Mouse (Mus musculus) heart, embryonic 15.5 days (tissue): Measurements from ENCODE around the gene Tmem232. TPM values are rescaled to one million over a fixed set of nuclear protein-coding genes. Genes with fewer than 3 reads are reported as not detected.

ENCODE experiments used
- ATAC-seq: fragments of 200-750 bp; cut with Nextera tagmentation; replicated peaks from 2 replicates; pipeline ENCODE4 v1.8.0; 2017; ENCODE audit warnings: low read depth, moderate TSS enrichment; ENCODE audit not compliant: insufficient number of reproducible peaks, insufficient read depth, low FRiP score
- H3K27ac ChIP-seq: fragments of 300-500 bp; sonication (generic); 2 replicates; pipeline ENCODE4 v1.5.1; 2015; ENCODE audit warnings: mild to moderate bottlenecking, inconsistent platforms
- H3K27me3 ChIP-seq: fragments of 300-500 bp; sonication (generic); 2 replicates; pipeline ENCODE4 v1.6.1; 2015; ENCODE audit warnings: inconsistent platforms
- H3K36me3 ChIP-seq: fragments of 300-500 bp; sonication (generic); 2 replicates; pipeline ENCODE4 v1.6.1; 2015; ENCODE audit warnings: mild to moderate bottlenecking, inconsistent platforms
- H3K4me1 ChIP-seq: fragments of 300-500 bp; sonication (generic); replicated peaks from 2 replicates; pipeline ENCODE4 v1.6.1; 2015; ENCODE audit warnings: inconsistent platforms
- H3K4me2 ChIP-seq: fragments of 300-500 bp; sonication (generic); 2 replicates; pipeline ENCODE4 v1.6.1; 2015; ENCODE audit warnings: inconsistent platforms, mild to moderate bottlenecking, moderate library complexity
- H3K4me3 ChIP-seq: fragments of 300-500 bp; sonication (generic); 2 replicates; pipeline ENCODE4 v1.5.1; 2015; ENCODE audit warnings: mild to moderate bottlenecking, inconsistent platforms
- H3K9ac ChIP-seq: fragments of 300-500 bp; sonication (generic); 2 replicates; pipeline ENCODE4 v1.6.1; 2015; ENCODE audit warnings: mild to moderate bottlenecking, inconsistent platforms
- H3K9me3 ChIP-seq: fragments of 300-500 bp; sonication (generic); replicated peaks from 2 replicates; pipeline ENCODE4 v1.6.1; 2016; ENCODE audit warnings: inconsistent platforms
- WGBS: fragments of 180-500 bp; shearing (Covaris S2); methylation state at CpG from one replicate; pipeline ENCODE4 v1.1.7; 2015; ENCODE audit warnings: mixed read lengths; 5-methylcytosine and 5-hydroxymethylcytosine counted together
- polyA plus RNA-seq: library from polyadenylated mRNA; unstranded; fragments of >200 nt; fragmentation: Nextera tagmentation; extraction: Ambion mirVana; gene quantifications from 2 replicates; pipeline ENCODE4 v1.2.1, GENCODE M21; 2015

Tmem232 gene
- polyA plus RNA-seq, 1 experiment from 2014 or later: not detected

- Histone ChIP-seq H3K4me1 (no peaks in the 10 kb centered on the region), H3K9me3 (no peaks in the 10 kb centered on the region), H3K27ac (no peak overlapping the region), H3K4me2 (no peak overlapping the region), H3K9ac (no peak overlapping the region), H3K27me3 (no peaks in the 10 kb centered on the region), H3K36me3 (no peaks in the 10 kb centered on the region), H3K4me3 (no peak overlapping the region)
- 67% methylated on average over 3 of the region's 3 CpGs for WGBS
- no peak for ATAC-seq
These were observed 174.9 kb downstream of the Tmem232 start for GRCm38 (mm10) chr17:65365535-65366254.

- ATAC-seq: no peak
These were observed 188.7 kb downstream of the Tmem232 start for GRCm38 (mm10) chr17:65351836-65352235.

GRCm38 (mm10) chr17:65340016-65340415 lies 200.6 kb downstream of the Tmem232 start:
- H3K36me3 ChIP-seq: no peaks in the 10 kb centered on the region
- H3K27me3 ChIP-seq: no peaks in the 10 kb centered on the region
- no peak overlapping the region for H3K4me2 ChIP-seq
- H3K4me3 ChIP-seq: no peak overlapping the region
- no peak for ATAC-seq
- no peaks in the 10 kb centered on the region for H3K4me1 ChIP-seq
- no peaks in the 10 kb centered on the region for H3K9me3 ChIP-seq
- no peak overlapping the region for H3K27ac ChIP-seq
- WGBS: 61% methylated on average over 4 of the region's 4 CpGs
- H3K9ac ChIP-seq: no peak overlapping the region

More at GRCm38 (mm10) chr17:65351836-65352235, 188.7 kb downstream of the Tmem232 start:
- Histone ChIP-seq H3K4me3 (no peak overlapping the region), H3K9ac (no peak overlapping the region), H3K27me3 (no peaks in the 10 kb centered on the region), H3K4me1 (no peaks in the 10 kb centered on the region), H3K27ac (no peak overlapping the region), H3K9me3 (no peaks in the 10 kb centered on the region), H3K36me3 (no peaks in the 10 kb centered on the region), H3K4me2 (no peak overlapping the region)
- 80% methylated on average over 8 of the region's 8 CpGs for WGBS

- H3K9ac ChIP-seq: no peak overlapping the region
- no peaks in the 10 kb centered on the region for H3K36me3 ChIP-seq
- WGBS: 84% methylated on average over 8 of the region's 8 CpGs
- no peaks in the 10 kb centered on the region for H3K4me1 ChIP-seq
- H3K27ac ChIP-seq: no peak overlapping the region
- no peaks in the 10 kb centered on the region for H3K27me3 ChIP-seq
- no peaks in the 10 kb centered on the region for H3K9me3 ChIP-seq
- H3K4me2 ChIP-seq: no peak overlapping the region
- no peak overlapping the region for H3K4me3 ChIP-seq
- no peak for ATAC-seq
These were observed 209.8 kb downstream of the Tmem232 start for GRCm38 (mm10) chr17:65330759-65331158.

- WGBS: 14% methylated on average over 2 of the region's 2 CpGs
- H3K27ac ChIP-seq: no peak overlapping the region
- H3K4me2 ChIP-seq: no peak overlapping the region
- no peaks in the 10 kb centered on the region for H3K27me3 ChIP-seq
- ATAC-seq: no peak
- no peaks in the 10 kb centered on the region for H3K36me3 ChIP-seq
- H3K4me1 ChIP-seq: no peaks in the 10 kb centered on the region
- no peaks in the 10 kb centered on the region for H3K9me3 ChIP-seq
- H3K9ac ChIP-seq: no peak overlapping the region
- no peak overlapping the region for H3K4me3 ChIP-seq
These were observed 215.3 kb downstream of the Tmem232 start for GRCm38 (mm10) chr17:65325249-65325648.

GRCm38 (mm10) chr17:65320623-65321022 lies 220.0 kb downstream of the Tmem232 start:
- H3K4me2 ChIP-seq: no peak overlapping the region
- no peak for ATAC-seq
- H3K9ac ChIP-seq: no peak overlapping the region
- 88% methylated on average over 6 of the region's 6 CpGs for WGBS
- no peak overlapping the region for H3K4me3 ChIP-seq
- no peaks in the 10 kb centered on the region for H3K4me1 ChIP-seq
- no peaks in the 10 kb centered on the region for H3K9me3 ChIP-seq
- H3K27me3 ChIP-seq: no peaks in the 10 kb centered on the region
- no peak overlapping the region for H3K27ac ChIP-seq
- no peaks in the 10 kb centered on the region for H3K36me3 ChIP-seq

- H3K9me3 ChIP-seq: no peaks in the 10 kb centered on the region
- H3K4me3 ChIP-seq: no peak overlapping the region
- H3K27ac ChIP-seq: no peak overlapping the region
- ATAC-seq: no peak
- no peaks in the 10 kb centered on the region for H3K36me3 ChIP-seq
- H3K4me2 ChIP-seq: no peak overlapping the region
- H3K27me3 ChIP-seq: no peaks in the 10 kb centered on the region
- H3K4me1 ChIP-seq: 0 out of 2 replicates have a peak, but pooled peaks cover 4% of the 10 kb centered on the region
- H3K9ac ChIP-seq: no peak overlapping the region
These were observed 240.6 kb downstream of the Tmem232 start for GRCm38 (mm10) chr17:65299946-65300345.

GRCm38 (mm10) chr17:65297831-65298230 lies 242.8 kb downstream of the Tmem232 start:
- Histone ChIP-seq H3K9me3 (no peaks in the 10 kb centered on the region), H3K27ac (peak overlapping the region; percentile 11; the same call in 1 of the 2 replicates), H3K36me3 (no peaks in the 10 kb centered on the region), H3K9ac (no peak overlapping the region), H3K4me3 (no peak overlapping the region), H3K27me3 (no peaks in the 10 kb centered on the region), H3K4me2 (no peak overlapping the region), H3K4me1 (0 out of 2 replicates have a peak, but pooled peaks cover 4% of the 10 kb centered on the region)
- 54% methylated on average over 5 of the region's 5 CpGs for WGBS
- no peak for ATAC-seq

- Histone ChIP-seq H3K27me3 (no peaks in the 10 kb centered on the region), H3K4me3 (no peak overlapping the region), H3K4me2 (no peak overlapping the region), H3K36me3 (no peaks in the 10 kb centered on the region), H3K4me1 (no peaks in the 10 kb centered on the region), H3K27ac (no peak overlapping the region), H3K9ac (no peak overlapping the region), H3K9me3 (no peaks in the 10 kb centered on the region)
- ATAC-seq: 0 out of 2 replicates have a peak, but pooled peaks have one; percentile 60
- 48% methylated on average over 2 of the region's 2 CpGs for WGBS
These were observed 288.4 kb downstream of the Tmem232 start for GRCm38 (mm10) chr17:65252160-65252559.

GRCm38 (mm10) chr17:65250261-65250660 lies 290.3 kb downstream of the Tmem232 start:
- H3K27me3 ChIP-seq: no peaks in the 10 kb centered on the region
- H3K4me3 ChIP-seq: no peak overlapping the region
- no peak overlapping the region for H3K9ac ChIP-seq
- no peaks in the 10 kb centered on the region for H3K9me3 ChIP-seq
- WGBS: 85% methylated on average over 8 of the region's 8 CpGs
- no peak overlapping the region for H3K27ac ChIP-seq
- no peaks in the 10 kb centered on the region for H3K4me1 ChIP-seq
- ATAC-seq: no peak
- H3K36me3 ChIP-seq: no peaks in the 10 kb centered on the region
- H3K4me2 ChIP-seq: no peak overlapping the region

- H3K4me3 ChIP-seq: no peak overlapping the region
- H3K36me3 ChIP-seq: no peaks in the 10 kb centered on the region
- no peak overlapping the region for H3K27ac ChIP-seq
- 84% methylated on average over 5 of the region's 5 CpGs for WGBS
- H3K4me2 ChIP-seq: no peak overlapping the region
- H3K4me1 ChIP-seq: no peaks in the 10 kb centered on the region
- H3K9me3 ChIP-seq: no peaks in the 10 kb centered on the region
- no peak overlapping the region for H3K9ac ChIP-seq
- H3K27me3 ChIP-seq: no peaks in the 10 kb centered on the region
- no peak for ATAC-seq
These were observed 296.9 kb downstream of the Tmem232 start for GRCm38 (mm10) chr17:65243716-65244115.

- H3K27me3 ChIP-seq: no peaks in the 10 kb centered on the region
- no peak overlapping the region for H3K4me2 ChIP-seq
- no peak overlapping the region for H3K4me3 ChIP-seq
- no peaks in the 10 kb centered on the region for H3K4me1 ChIP-seq
- H3K9me3 ChIP-seq: no peaks in the 10 kb centered on the region
- H3K27ac ChIP-seq: no peak overlapping the region
- H3K9ac ChIP-seq: no peak overlapping the region
- H3K36me3 ChIP-seq: no peaks in the 10 kb centered on the region
- ATAC-seq: no peak
- whole genome bisulfite sequencing: 75% methylated on average over 6 of the region's 6 CpGs
These were observed 315.1 kb downstream of the Tmem232 start for GRCm38 (mm10) chr17:65225347-65225916.
